Mouse (Mus musculus) limb, embryonic 15.5 days (tissue): ENCODE results near the gene Me3. TPM values are rescaled to one million over a fixed set of nuclear protein-coding genes. Genes with fewer than 3 reads are reported as not detected.
A peak's percentile ranks its signal among the peaks of the same experiment; 100 is the strongest.

Experiments
- ATAC-seq: fragments of 200-750 bp; cut with Nextera tagmentation; 2 replicates; pipeline ENCODE4 v1.8.0; 2017; ENCODE audit warnings: low read depth, moderate TSS enrichment; ENCODE audit not compliant: insufficient number of reproducible peaks, low FRiP score, low TSS enrichment
- H3K27ac ChIP-seq: fragments of 300-500 bp; sonication (generic); 2 replicates; pipeline ENCODE4 v1.5.1; 2015; ENCODE audit warnings: moderate library complexity, mild to moderate bottlenecking, inconsistent platforms
- H3K27me3 ChIP-seq: fragments of 300-500 bp; sonication (generic); 2 replicates; pipeline ENCODE4 v1.6.1; 2015; ENCODE audit warnings: inconsistent platforms
- H3K36me3 ChIP-seq: fragments of 300-500 bp; sonication (generic); 2 replicates; pipeline ENCODE4 v1.6.1; 2015; ENCODE audit warnings: inconsistent platforms
- H3K4me1 ChIP-seq: fragments of 300-500 bp; sonication (generic); 2 replicates; pipeline ENCODE4 v1.6.1; 2015; ENCODE audit warnings: inconsistent platforms
- H3K4me2 ChIP-seq: fragments of 300-500 bp; sonication (generic); 2 replicates; pipeline ENCODE4 v1.6.1; 2015; ENCODE audit warnings: mild to moderate bottlenecking, inconsistent platforms
- H3K4me3 ChIP-seq: fragments of 300-500 bp; sonication (generic); 2 replicates; pipeline ENCODE4 v1.5.1; 2015; ENCODE audit warnings: mild to moderate bottlenecking, inconsistent platforms
- H3K9ac ChIP-seq: fragments of 300-500 bp; sonication (generic); 2 replicates; pipeline ENCODE4 v1.6.1; 2015; ENCODE audit warnings: inconsistent platforms
- H3K9me3 ChIP-seq: fragments of 300-500 bp; sonication (generic); 2 replicates; pipeline ENCODE4 v1.6.1; 2016; ENCODE audit warnings: inconsistent platforms
- WGBS: fragments of 180-500 bp; shearing (Covaris S2); methylation state at CpG from one replicate; pipeline ENCODE4 v1.1.7; 2015; 5-methylcytosine and 5-hydroxymethylcytosine counted together
- polyA plus RNA-seq: library from polyadenylated mRNA; unstranded; fragments of >200 nt; fragmentation: Nextera tagmentation; extraction: Ambion mirVana; gene quantifications from 2 replicates; pipeline ENCODE4 v1.2.1, GENCODE M21; 2015

Gene Me3
- polyA plus RNA-seq, 1 experiment from 2014 or later = 2.0 TPM

DNA sequence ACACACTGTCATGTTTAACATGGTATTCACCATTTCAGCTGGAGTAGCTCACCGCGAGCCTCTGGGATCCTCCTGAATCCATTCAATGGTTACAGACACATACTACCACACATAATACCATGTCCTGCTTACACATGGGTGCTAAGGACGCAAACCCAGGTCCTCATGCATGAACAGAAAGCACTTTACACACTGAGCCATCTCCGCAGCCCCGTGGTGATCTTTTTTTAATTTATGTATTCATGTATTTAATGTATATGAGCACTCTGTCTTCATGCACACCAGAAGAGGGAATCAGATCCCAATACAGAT lies 210.2 kb downstream of the Me3 start:
- Histone ChIP-seq H3K4me1 (peaks cover 3% of the 10 kb centered on the region; the same call in 1 of the 2 replicates), H3K27me3 (no peaks in the 10 kb centered on the region), H3K36me3 (no peaks in the 10 kb centered on the region), H3K9ac (no peak overlapping the region), H3K9me3 (no peaks in the 10 kb centered on the region), H3K27ac (no peak overlapping the region), H3K4me3 (no peak overlapping the region), H3K4me2 (no peak overlapping the region)
- WGBS = 90% methylated on average over 5 of the region's 5 CpGs
- no peak for ATAC-seq

DNA sequence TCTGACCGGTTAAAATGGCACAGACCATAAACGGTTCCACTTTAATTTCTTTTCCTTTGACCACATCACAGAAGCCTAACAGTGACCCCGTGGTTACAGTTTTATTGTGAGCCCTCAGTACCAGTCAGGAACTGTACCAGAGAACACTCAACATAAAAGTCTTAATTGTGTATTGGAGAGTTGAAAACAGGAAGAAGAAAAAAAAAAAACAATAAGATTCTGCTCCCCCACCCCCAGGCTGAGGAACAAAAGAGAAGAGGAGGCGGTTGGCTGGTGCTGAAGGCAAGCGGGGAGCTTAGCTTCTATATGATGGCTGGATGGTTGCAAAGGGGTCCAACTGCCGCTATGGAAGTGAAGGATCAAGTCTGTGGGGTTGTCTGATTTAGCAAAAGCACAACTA lies 210.9 kb downstream of the Me3 start:
- Histone ChIP-seq H3K9ac (no peak overlapping the region), H3K9me3 (no peaks in the 10 kb centered on the region), H3K27me3 (no peaks in the 10 kb centered on the region), H3K4me3 (no peak overlapping the region), H3K4me1 (peaks cover 3% of the 10 kb centered on the region; the same call in 1 of the 2 replicates), H3K36me3 (no peaks in the 10 kb centered on the region), H3K27ac (no peak overlapping the region), H3K4me2 (no peak overlapping the region)
- 48% methylated on average over 6 of the region's 6 CpGs for WGBS
- no peak for ATAC-seq

DNA sequence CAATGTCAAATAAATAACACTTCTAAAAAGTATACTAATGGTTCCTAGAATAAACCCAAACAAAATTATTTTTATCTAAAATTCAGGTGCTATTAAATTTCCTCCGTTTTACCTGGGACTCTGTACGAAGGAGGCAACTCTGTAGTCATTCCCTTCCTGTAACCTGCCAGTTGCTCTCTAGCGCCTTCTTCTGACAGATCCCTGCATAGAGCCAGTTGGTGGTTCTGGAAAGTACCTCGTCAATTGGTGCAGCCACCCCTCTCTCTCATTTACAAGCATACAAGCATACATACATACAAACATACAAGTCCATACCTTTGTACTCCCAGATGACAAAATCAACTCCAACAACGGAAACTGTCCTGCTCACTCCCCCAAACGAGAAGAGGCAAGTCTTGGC lies 211.3 kb downstream of the Me3 start:
- Histone ChIP-seq H3K27ac (no peak overlapping the region), H3K9ac (no peak overlapping the region), H3K36me3 (no peaks in the 10 kb centered on the region), H3K4me2 (no peak overlapping the region), H3K9me3 (no peaks in the 10 kb centered on the region), H3K4me3 (no peak overlapping the region), H3K27me3 (no peaks in the 10 kb centered on the region), H3K4me1 (peaks cover 3% of the 10 kb centered on the region; the same call in 1 of the 2 replicates)
- WGBS = 29% methylated on average over 6 of the region's 6 CpGs
- no peak for ATAC-seq

DNA sequence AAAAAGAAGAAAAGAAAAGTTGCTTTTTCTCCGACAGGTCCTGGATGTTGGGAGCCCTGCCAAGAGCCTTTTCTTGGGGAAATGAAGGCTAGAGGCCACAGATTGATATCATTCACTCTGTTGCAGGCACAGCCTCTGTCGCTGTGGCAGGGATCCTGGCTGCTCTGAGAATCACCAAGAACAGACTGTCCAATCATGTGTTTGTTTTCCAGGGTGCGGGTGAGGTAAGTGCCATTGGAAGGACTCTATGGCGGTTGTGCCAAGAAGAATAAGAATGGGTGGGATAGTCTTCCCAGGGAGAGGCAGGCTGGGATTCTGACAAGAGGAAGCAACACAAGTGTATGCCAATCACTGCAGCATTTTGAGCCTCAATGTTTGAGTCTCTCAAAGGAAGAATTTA lies 213.5 kb downstream of the Me3 start:
- Histone ChIP-seq H3K4me3 (no peak overlapping the region), H3K4me1 (no peaks in the 10 kb centered on the region), H3K9ac (no peak overlapping the region), H3K4me2 (no peak overlapping the region), H3K9me3 (no peaks in the 10 kb centered on the region), H3K27ac (no peak overlapping the region), H3K27me3 (no peaks in the 10 kb centered on the region), H3K36me3 (no peaks in the 10 kb centered on the region)
- WGBS = 61% methylated on average over 4 of the region's 4 CpGs
- ATAC-seq = no peak

DNA sequence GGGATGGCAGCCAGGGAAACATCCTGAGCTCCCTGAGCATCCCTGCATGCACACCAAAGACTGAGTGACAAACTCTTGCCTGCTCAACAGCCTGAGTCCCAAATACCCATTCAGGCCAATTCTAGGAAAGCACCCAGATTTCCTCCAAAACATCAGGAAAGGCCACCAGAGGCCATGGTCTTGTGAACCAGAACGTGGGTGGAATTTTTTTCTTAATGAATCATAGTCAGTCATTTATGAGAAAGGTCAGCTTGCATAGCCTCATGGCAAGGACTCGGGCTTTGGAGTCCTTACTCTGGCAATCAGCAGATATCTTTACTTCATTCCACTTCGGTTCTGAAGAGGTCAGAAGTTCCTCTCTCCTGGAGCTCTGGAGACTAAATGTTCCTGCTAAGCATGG lies 218.3 kb downstream of the Me3 start:
- 81% methylated on average over 3 of the region's 3 CpGs for WGBS
- Histone ChIP-seq H3K27ac (no peak overlapping the region), H3K9me3 (no peaks in the 10 kb centered on the region), H3K36me3 (no peaks in the 10 kb centered on the region), H3K4me3 (no peak overlapping the region), H3K4me2 (no peak overlapping the region), H3K9ac (no peak overlapping the region), H3K27me3 (no peaks in the 10 kb centered on the region), H3K4me1 (no peaks in the 10 kb centered on the region)
- no peak for ATAC-seq

DNA sequence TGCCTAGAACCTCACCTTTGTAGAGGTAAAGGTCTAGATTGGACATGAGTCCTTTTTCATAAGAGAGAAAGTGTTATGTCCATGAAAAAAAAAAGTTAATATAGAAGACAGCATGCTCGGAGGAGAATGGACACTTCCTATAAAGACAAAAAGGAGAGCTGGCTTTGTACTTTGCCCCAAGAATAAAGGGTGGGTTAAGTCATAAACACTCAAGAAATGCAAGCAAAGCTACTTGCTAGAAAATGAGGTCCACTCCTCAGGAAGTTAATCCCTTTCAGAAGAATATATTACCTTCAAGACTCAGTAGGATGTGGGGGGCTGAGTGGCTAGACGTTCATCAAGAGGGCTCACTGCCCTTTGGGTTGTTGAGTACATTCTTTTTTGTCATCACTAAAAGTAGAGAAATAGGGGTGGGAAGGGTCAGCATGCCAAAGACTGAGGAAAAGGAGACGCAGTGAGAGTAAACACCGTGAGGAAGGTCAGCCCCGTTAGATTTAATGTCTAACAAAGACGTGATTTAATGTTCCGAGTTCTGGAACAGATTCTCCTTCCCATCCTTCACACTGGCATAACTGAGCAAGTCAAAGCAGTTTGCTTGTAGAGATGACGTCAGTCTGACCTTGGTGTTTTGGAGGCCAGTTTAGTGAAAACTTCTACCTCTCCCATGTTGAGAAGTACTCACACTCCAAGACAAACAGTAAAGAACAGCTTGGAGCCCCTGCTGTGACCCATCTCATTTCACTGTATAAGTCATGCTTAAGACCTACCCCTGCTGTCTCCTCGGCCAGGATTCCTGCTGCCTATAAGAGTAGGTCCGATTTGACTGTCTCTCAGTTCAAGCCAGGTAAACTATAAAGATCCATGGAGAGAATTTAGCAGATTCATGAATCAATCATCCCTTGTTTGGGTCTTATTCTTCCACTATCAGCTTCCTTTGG lies 220.2 kb downstream of the Me3 start:
- Histone ChIP-seq H3K9ac (no peak overlapping the region), H3K4me1 (peaks cover 9% of the 10 kb centered on the region; the same call in 1 of the 2 replicates), H3K4me3 (no peak overlapping the region), H3K9me3 (no peaks in the 10 kb centered on the region), H3K27me3 (no peaks in the 10 kb centered on the region), H3K36me3 (no peaks in the 10 kb centered on the region), H3K4me2 (no peak overlapping the region), H3K27ac (no peak overlapping the region)
- WGBS = 69% methylated on average over 10 of the region's 10 CpGs
- no peak for ATAC-seq

DNA sequence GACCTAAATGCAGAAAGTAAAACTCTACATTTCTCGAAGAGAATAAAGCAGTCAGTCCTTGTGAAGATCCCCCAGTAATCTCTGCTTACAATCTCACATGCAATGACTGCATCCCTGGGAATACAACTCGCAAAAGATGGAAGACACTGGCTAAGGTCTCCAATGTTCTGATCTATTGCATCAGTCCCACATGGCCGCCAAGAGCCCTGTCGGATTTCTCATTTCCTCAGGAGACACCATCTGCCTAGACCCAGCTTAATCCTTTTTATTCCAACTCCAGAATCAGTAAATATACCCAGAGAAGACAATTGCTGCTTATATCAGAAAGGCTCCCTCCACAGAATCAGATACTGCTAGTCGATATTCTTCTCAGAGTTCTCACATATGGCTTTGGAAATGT lies 220.9 kb downstream of the Me3 start:
- H3K27me3 ChIP-seq = no peaks in the 10 kb centered on the region
- no peak overlapping the region for H3K27ac ChIP-seq
- no peak for ATAC-seq
- H3K4me3 ChIP-seq = no peak overlapping the region
- H3K4me1 ChIP-seq = peaks cover 9% of the 10 kb centered on the region; the same call in 1 of the 2 replicates
- no peaks in the 10 kb centered on the region for H3K36me3 ChIP-seq
- H3K9me3 ChIP-seq = no peaks in the 10 kb centered on the region
- H3K4me2 ChIP-seq = no peak overlapping the region
- no peak overlapping the region for H3K9ac ChIP-seq
- 79% methylated on average over 5 of the region's 5 CpGs for WGBS

DNA sequence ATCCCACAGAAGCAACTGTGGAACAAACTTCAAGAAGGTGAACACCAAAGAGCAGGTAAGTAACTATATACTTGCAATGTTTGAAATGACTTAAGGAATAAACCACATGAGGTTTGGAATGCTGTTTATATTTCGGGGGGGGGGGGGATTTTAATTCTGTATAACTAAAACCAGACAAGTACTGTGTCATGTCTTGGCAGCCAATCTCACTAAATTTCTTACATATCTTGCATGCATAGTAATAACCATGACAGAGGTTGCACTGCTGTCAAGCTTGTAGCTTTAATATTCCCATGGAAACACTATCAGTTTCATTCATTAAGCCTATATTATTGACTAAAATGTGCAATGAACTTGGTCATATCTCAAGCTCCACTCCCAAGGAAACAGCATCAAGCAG lies 223.0 kb downstream of the Me3 start:
- ATAC-seq = no peak
- H3K9ac ChIP-seq = no peak overlapping the region
- no peaks in the 10 kb centered on the region for H3K9me3 ChIP-seq
- 62% methylated on average over 1 of the region's 1 CpGs for WGBS
- H3K27me3 ChIP-seq = no peaks in the 10 kb centered on the region
- H3K36me3 ChIP-seq = no peaks in the 10 kb centered on the region
- no peak overlapping the region for H3K4me2 ChIP-seq
- no peak overlapping the region for H3K27ac ChIP-seq
- no peak overlapping the region for H3K4me3 ChIP-seq
- H3K4me1 ChIP-seq = peaks cover 9% of the 10 kb centered on the region; the same call in 1 of the 2 replicates

DNA sequence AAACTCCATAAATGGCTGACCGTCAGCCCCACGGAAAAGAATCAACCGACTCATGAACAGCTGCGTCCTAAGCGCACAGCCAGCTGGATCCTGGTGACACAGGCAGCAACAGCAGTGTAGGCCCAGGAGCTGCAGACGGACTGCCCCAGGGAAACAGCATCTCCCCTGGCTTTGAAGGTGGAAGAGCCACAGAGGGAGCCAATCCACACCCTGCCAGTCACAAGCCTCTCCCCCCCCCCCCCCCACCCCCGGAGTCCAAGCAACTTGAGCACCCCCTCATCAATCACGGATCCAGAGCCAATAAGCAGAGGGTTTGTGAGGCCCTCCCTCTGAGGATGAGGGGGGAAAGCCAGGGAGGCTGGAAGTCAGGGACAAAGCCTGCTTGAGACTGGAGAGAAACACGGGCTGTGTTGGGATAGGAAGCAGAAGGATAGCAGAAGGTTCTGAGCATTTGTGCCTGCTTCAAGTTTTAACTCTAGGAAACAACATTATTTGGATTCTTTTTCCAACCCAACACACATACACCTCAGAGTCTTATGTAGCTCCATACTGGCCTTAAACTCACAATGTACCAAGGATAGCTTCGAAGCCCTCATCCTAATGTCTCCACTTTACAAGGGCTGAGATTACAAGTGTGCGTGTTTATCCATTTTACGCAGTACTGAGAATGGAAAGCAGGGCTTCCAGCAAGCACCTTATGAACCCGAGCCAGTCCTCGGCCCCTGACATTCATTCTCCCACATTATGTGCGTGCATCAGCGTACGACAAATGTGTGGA lies 224.4 kb downstream of the Me3 start:
- H3K27ac ChIP-seq = no peak overlapping the region
- H3K4me1 ChIP-seq = peaks cover 9% of the 10 kb centered on the region; the same call in 1 of the 2 replicates
- ATAC-seq = peak; percentile 67; the same call in 1 of the 2 replicates
- H3K4me2 ChIP-seq = no peak overlapping the region
- no peaks in the 10 kb centered on the region for H3K9me3 ChIP-seq
- WGBS = 42% methylated on average over 17 of the region's 17 CpGs
- no peaks in the 10 kb centered on the region for H3K36me3 ChIP-seq
- H3K9ac ChIP-seq = no peak overlapping the region
- no peak overlapping the region for H3K4me3 ChIP-seq
- no peaks in the 10 kb centered on the region for H3K27me3 ChIP-seq

DNA sequence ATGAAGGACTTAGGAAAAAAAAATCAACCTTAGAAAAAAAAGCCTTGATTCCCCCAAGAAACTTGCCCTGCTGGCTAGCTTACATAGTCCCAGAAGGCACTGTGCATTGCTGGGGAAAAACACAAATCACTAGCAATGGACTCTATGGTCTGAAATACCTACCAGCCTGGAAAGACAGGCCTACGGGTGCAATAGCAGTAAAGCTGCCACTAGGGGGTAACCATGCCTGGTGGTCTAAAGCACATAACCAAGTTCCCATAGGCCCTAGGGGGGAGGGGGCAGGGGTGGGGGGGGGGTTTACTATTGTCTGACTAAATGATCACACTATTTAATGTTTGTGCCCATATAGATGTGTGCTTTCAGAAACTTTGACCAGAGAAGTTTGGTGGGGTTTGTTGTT lies 232.6 kb downstream of the Me3 start:
- Histone ChIP-seq H3K27ac (no peak overlapping the region), H3K4me1 (0 out of 2 replicates have a peak, but pooled peaks cover 2% of the 10 kb centered on the region), H3K36me3 (no peaks in the 10 kb centered on the region), H3K4me2 (no peak overlapping the region), H3K9ac (no peak overlapping the region), H3K9me3 (no peaks in the 10 kb centered on the region), H3K27me3 (no peaks in the 10 kb centered on the region), H3K4me3 (no peak overlapping the region)
- ATAC-seq = no peak
- 86% methylated on average over 1 of the region's 1 CpGs for WGBS

DNA sequence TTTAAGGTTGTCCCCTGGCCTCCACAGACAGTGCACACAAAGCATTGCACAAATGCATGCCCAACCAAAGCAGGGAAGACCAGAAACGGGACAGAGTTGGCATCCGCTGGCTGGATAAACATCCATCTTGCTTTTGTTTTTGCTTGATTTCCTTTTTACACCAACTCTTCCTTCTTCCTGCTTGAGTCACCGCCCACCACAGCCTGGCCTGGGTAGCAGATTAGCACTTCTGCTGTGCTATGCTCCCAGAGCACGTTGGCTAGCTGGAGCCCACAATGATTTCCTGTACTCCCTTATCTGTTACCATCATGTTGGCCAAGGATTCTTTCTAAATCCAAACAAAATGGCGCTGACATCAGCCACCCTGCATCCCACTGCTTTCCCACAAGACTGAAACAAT lies 235.0 kb downstream of the Me3 start:
- Histone ChIP-seq H3K4me1 (0 out of 2 replicates have a peak, but pooled peaks cover 2% of the 10 kb centered on the region), H3K27me3 (no peaks in the 10 kb centered on the region), H3K36me3 (no peaks in the 10 kb centered on the region), H3K9ac (no peak overlapping the region), H3K9me3 (no peaks in the 10 kb centered on the region), H3K4me3 (no peak overlapping the region), H3K4me2 (no peak overlapping the region), H3K27ac (no peak overlapping the region)
- WGBS = 74% methylated on average over 5 of the region's 5 CpGs
- ATAC-seq = no peak

DNA sequence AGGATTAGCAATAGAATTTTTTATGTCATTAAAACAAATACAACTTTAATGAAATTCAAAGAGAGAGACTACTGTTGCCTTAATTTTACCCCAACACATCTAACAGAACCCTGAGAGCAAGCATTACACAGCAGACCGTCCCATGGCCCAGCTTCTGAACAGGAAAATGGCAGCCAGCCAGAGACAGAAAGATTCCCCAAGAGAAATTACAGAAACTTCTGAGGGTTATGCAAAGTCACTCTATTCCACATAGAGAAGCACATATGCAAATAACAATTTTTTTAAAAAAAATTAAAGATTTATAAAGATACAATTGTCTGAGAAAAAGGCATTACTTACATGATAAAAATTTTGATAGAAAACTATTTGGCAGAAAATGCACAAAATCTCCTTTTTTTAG lies 247.5 kb downstream of the Me3 start:
- Histone ChIP-seq H3K4me1 (no peaks in the 10 kb centered on the region), H3K4me3 (no peak overlapping the region), H3K36me3 (no peaks in the 10 kb centered on the region), H3K9me3 (no peaks in the 10 kb centered on the region), H3K9ac (no peak overlapping the region), H3K4me2 (no peak overlapping the region), H3K27ac (no peak overlapping the region), H3K27me3 (no peaks in the 10 kb centered on the region)
- no peak for ATAC-seq
- 23% methylated on average over 1 of the region's 1 CpGs for WGBS
